Comparison of ENCODE assay signal across 8 mouse cellular contexts in genomic region chr8:125068146-125068905, GRCm38 (mm10). TPM values are rescaled to one million over a fixed set of nuclear protein-coding genes. Genes with fewer than 3 reads are reported as not detected.
DNase-seq lines count a peak whose midpoint lies in the region; ATAC-seq and TF ChIP-seq lines count a peak whose summit lies in the region.

No protein-coding gene starts in this region.

- no peak for TF ChIP-seq EP300 in CH12.LX (IDR thresholded peaks at IDR 0.05; ENCODE audit: low read length)

- no peaks in the 10 kb centered on the region for H3K79me2 ChIP-seq in CH12.LX (replicated peaks; ENCODE audit: control insufficient read depth, extremely low read depth, insufficient read depth, poor library complexity, severe bottlenecking)

- no peaks in the 10 kb centered on the region for H3K9me3 ChIP-seq in kidney, embryonic 15.5 days (replicated peaks)
- no peaks in the 10 kb centered on the region for H3K9me3 ChIP-seq in CH12.LX (replicated peaks; ENCODE audit: low read length)
- no peaks in the 10 kb centered on the region for H3K9me3 ChIP-seq in embryonic facial prominence, embryonic 15.5 days (replicated peaks)

- H3K9ac ChIP-seq in kidney, embryonic 15.5 days, result no peak overlapping the region
- H3K9ac ChIP-seq in CH12.LX (ENCODE audit: insufficient read depth, low read depth), result no peak overlapping the region
- no peak overlapping the region for H3K9ac ChIP-seq in embryonic facial prominence, embryonic 15.5 days

- no peak overlapping the region for H3K4me2 ChIP-seq in kidney, embryonic 15.5 days
- H3K4me2 ChIP-seq in CH12.LX (ENCODE audit: insufficient read depth, low read depth, poor library complexity, severe bottlenecking), result no peak overlapping the region
- no peak overlapping the region for H3K4me2 ChIP-seq in embryonic facial prominence, embryonic 15.5 days (replicated peaks)

- TF ChIP-seq RAD21 in CH12.LX (IDR thresholded peaks at IDR 0.05; ENCODE audit: low read depth, low read length), result peak; percentile 39

- no peaks in the 10 kb centered on the region for H3K27me3 ChIP-seq in kidney, embryonic 15.5 days
- no peaks in the 10 kb centered on the region for H3K27me3 ChIP-seq in CH12.LX (replicated peaks)
- H3K27me3 ChIP-seq in embryonic facial prominence, embryonic 15.5 days, result no peaks in the 10 kb centered on the region

- TF ChIP-seq CTCF in CH12.LX (conservative IDR thresholded peaks at IDR 0.05 in 1 of 2, IDR thresholded peaks at IDR 0.05 in 1 of 2; ENCODE audit: low read depth in 2 of 2, low read length in 2 of 2), result peak in 1 of 2 experiments; percentile 48; a peak in 2 of 4 replicates

- WGBS in kidney, embryonic 15.5 days, result 81% methylated on average over 6 of the region's 6 CpGs
- WGBS in embryonic facial prominence, embryonic 15.5 days, result 82% methylated on average over 6 of the region's 6 CpGs

- peak overlapping the region; percentile 74 for H3K27ac ChIP-seq in kidney, embryonic 15.5 days
- no peak overlapping the region for H3K27ac ChIP-seq in CH12.LX (ENCODE audit: insufficient read depth, low read depth)
- 0 out of 2 replicates have a peak overlapping the region, but pooled peaks have one; percentile 59 for H3K27ac ChIP-seq in embryonic facial prominence, embryonic 15.5 days (replicated peaks)

- DNase-seq in kidney, postnatal 10 days, result no peak
- no peak for DNase-seq in CH12.LX (ENCODE audit: extremely low read depth)
- no peak for DNase-seq in adrenal gland, adult 2 months
- DNase-seq in adrenal gland, adult 18-20 months (ENCODE audit: low spot score in 2 of 2), result no peak
- no peak for DNase-seq in adrenal gland, adult 8-10 months

- H3K4me3 ChIP-seq in kidney, embryonic 15.5 days (replicated peaks), result no peak overlapping the region
- H3K4me3 ChIP-seq in CH12.LX (replicated peaks in 1 of 3; ENCODE audit: low read depth in 2 of 3, low read length in 2 of 3, poor library complexity in 1 of 3), result no peak overlapping the region
- H3K4me3 ChIP-seq in embryonic facial prominence, embryonic 15.5 days (replicated peaks), result no peak overlapping the region

- no peak for ATAC-seq in kidney, embryonic 15.5 days (replicated peaks; ENCODE audit: low FRiP score)
- ATAC-seq in embryonic facial prominence, embryonic 15.5 days (ENCODE audit: insufficient number of reproducible peaks, low FRiP score, low TSS enrichment, low read depth), result no peak
- peak; percentile 20 for ATAC-seq in megakaryocyte, adult 5-6 weeks (ENCODE audit: poor library complexity, severe bottlenecking)

- in situ Hi-C loops in CH12.LX (cut with MboI; ENCODE audit: low pct_ligation_motif_present, low pct_unique_long_range_greater_than_20kb, low sequenced_read_pairs), result loop anchor here (25.0 kb wide), 1 partner anchor 94 kb away; no protein-coding TSS in a partner anchor

- no peaks in the 10 kb centered on the region for H3K36me3 ChIP-seq in kidney, embryonic 15.5 days
- no peaks in the 10 kb centered on the region for H3K36me3 ChIP-seq in CH12.LX (replicated peaks in 1 of 2; ENCODE audit: control insufficient read depth in 1 of 2, insufficient read depth in 1 of 2, low read length in 1 of 2)
- no peaks in the 10 kb centered on the region for H3K36me3 ChIP-seq in embryonic facial prominence, embryonic 15.5 days

- dilution Hi-C loops in CH12.LX (cut with MboI; ENCODE audit: extremely low pct_ligation_motif_present, extremely low pct_unique_long_range_greater_than_20kb, low sequenced_read_pairs), result no loop called here

- H3K4me1 ChIP-seq in kidney, embryonic 15.5 days, result peaks cover 10% of the 10 kb centered on the region
- H3K4me1 ChIP-seq in CH12.LX (ENCODE audit: control insufficient read depth in 1 of 2, insufficient read depth in 2 of 2), result peaks cover 6 to 14% of the 10 kb centered on the region in 2 experiments; a peak in 3 of 4 replicates
- peaks cover 8% of the 10 kb centered on the region; the same call in 1 of the 2 replicates for H3K4me1 ChIP-seq in embryonic facial prominence, embryonic 15.5 days

- no peak for TF ChIP-seq POLR2A in CH12.LX (IDR thresholded peaks at IDR 0.05; ENCODE audit: low read depth, low read length)

TF ChIP-seq in CH12.LX, 34 proteins besides CTCF, POLR2A, EP300 and RAD21:
- no peak for TF ChIP-seq TCF12 (IDR thresholded peaks at IDR 0.05; ENCODE audit: low read depth, low read length)
- no peak for TF ChIP-seq MAFK (IDR thresholded peaks at IDR 0.05; ENCODE audit: insufficient replicate concordance, low read length)
- no peak for TF ChIP-seq USF2 (conservative IDR thresholded peaks at IDR 0.05; ENCODE audit: low read depth, low read length)
- TF ChIP-seq ETS1 (conservative IDR thresholded peaks at IDR 0.05; ENCODE audit: low read depth, low read length), result no peak
- TF ChIP-seq SMC3 (IDR thresholded peaks at IDR 0.05; ENCODE audit: low read depth, low read length), result peak; percentile 32
- no peak for TF ChIP-seq CHD1 (IDR thresholded peaks at IDR 0.05; ENCODE audit: low read depth, low read length)
TF ChIP-seq in CH12.LX: peak in this region for 1.

RNA-seq across cellular contexts. Expression of gene Disc1, which starts 14.3 kb away (rescaled TPM):
- polyA plus RNA-seq in kidney, embryonic 15.5 days (2015; fragmentation: Nextera tagmentation; extraction: Ambion mirVana), result 2.1 and 3.6 TPM in 2 replicates
- not detected in 2 replicates for total RNA-seq in CH12.LX (2012; rRNA removed)
- total RNA-seq in CH12.LX (2014; rRNA removed), result not detected in 2 replicates
- polyA plus RNA-seq in CH12.LX (2012; ENCODE audit: insufficient read length, low read depth), result not detected in 2 replicates
- polyA plus RNA-seq in embryonic facial prominence, embryonic 15.5 days (2015; fragmentation: Nextera tagmentation; extraction: Ambion mirVana), result 1.9 and 3.3 TPM in 2 replicates
- 3.0 and 5.6 TPM in 2 replicates for total RNA-seq in megakaryocyte, adult 5-6 weeks (2015)
- total RNA-seq in megakaryocyte, adult 5-6 weeks (2017), result 4.3 and 8.2 TPM in 2 replicates
- 1 to 10 TPM; 1.2 to 1.8 TPM for total RNA-seq in adrenal gland, adult 2 months (2021)
- polyA plus RNA-seq in adrenal gland, adult 2 months (2012; rRNA removed), result 0.79 and 1.1 TPM in 2 replicates
- 1 to 10 TPM; 1.3 to 2.3 TPM for total RNA-seq in adrenal gland, adult 18-20 months (2021)
- total RNA-seq in adrenal gland, adult 8-10 months (2022), result 1 to 10 TPM; 1.2 to 4.2 (median 2.2) TPM

RNA-seq across cellular contexts. Expression of gene Tsnax, which starts 55.5 kb away (rescaled TPM):
- polyA plus RNA-seq in kidney, embryonic 15.5 days (2015; fragmentation: Nextera tagmentation; extraction: Ambion mirVana), result 118 and 119 TPM in 2 replicates
- total RNA-seq in CH12.LX (2012; rRNA removed) (62.9 and 68.0 TPM in 2 replicates), CH12.LX (2014; rRNA removed) (47.8 and 48.0 TPM in 2 replicates)
- polyA plus RNA-seq in CH12.LX (2012; ENCODE audit: insufficient read length, low read depth), result 71.5 and 75.0 TPM in 2 replicates
- 125 and 131 TPM in 2 replicates for polyA plus RNA-seq in embryonic facial prominence, embryonic 15.5 days (2015; fragmentation: Nextera tagmentation; extraction: Ambion mirVana)
- total RNA-seq in megakaryocyte, adult 5-6 weeks (2015), result 36.7 and 37.0 TPM in 2 replicates
- total RNA-seq in megakaryocyte, adult 5-6 weeks (2017), result 40.9 and 45.0 TPM in 2 replicates
- 10 to 100 TPM; 63.4 to 81.1 TPM for total RNA-seq in adrenal gland, adult 2 months (2021)
- polyA plus RNA-seq in adrenal gland, adult 2 months (2012; rRNA removed), result 24.1 and 25.1 TPM in 2 replicates
- total RNA-seq in adrenal gland, adult 18-20 months (2021), result 10 to 100 TPM; 68.4 to 87.7 TPM
- 10 to 100 TPM; 87.8 to 97.5 (median 95.5) TPM for total RNA-seq in adrenal gland, adult 8-10 months (2022)
